Comparison of ENCODE assay signal across 8 mouse cellular contexts in genomic region chr2:49358839-49359520, GRCm38 (mm10).
DNase-seq lines count a peak whose midpoint lies in the region; ATAC-seq lines count a peak whose summit lies in the region.

No protein-coding gene starts in this region.

- no peaks in the 10 kb centered on the region for H3K36me3 ChIP-seq in intestine, embryonic 14.5 days (ENCODE audit: control insufficient read depth, insufficient read depth, low read length)
- no peaks in the 10 kb centered on the region for H3K36me3 ChIP-seq in intestine, embryonic 16.5 days (ENCODE audit: control insufficient read depth, insufficient read depth, low read length)

- H3K27me3 ChIP-seq in intestine, embryonic 14.5 days (replicated peaks; ENCODE audit: control insufficient read depth, insufficient read depth, low read length), result no peaks in the 10 kb centered on the region
- H3K27me3 ChIP-seq in intestine, embryonic 16.5 days (replicated peaks; ENCODE audit: control insufficient read depth, insufficient read depth, low read length), result no peaks in the 10 kb centered on the region

- H3K4me2 ChIP-seq in intestine, embryonic 14.5 days (ENCODE audit: low read length), result no peak overlapping the region
- H3K4me2 ChIP-seq in intestine, embryonic 16.5 days (ENCODE audit: low read depth, low read length), result no peak overlapping the region

- no peak for ATAC-seq in intestine, embryonic 14.5 days (replicated peaks; ENCODE audit: low FRiP score, low TSS enrichment, low read depth)
- no peak for ATAC-seq in intestine, embryonic 16.5 days
- 0 out of 2 replicates have a peak, but pooled peaks have one; percentile 20 for ATAC-seq in cerebellum, adult (ENCODE audit: insufficient number of reproducible peaks, low FRiP score, low TSS enrichment)
- peak; percentile 62 for ATAC-seq in megakaryocyte-erythroid progenitor cell, adult 5-6 weeks (replicated peaks; ENCODE audit: low FRiP score, low TSS enrichment, poor library complexity, severe bottlenecking)

- H3K4me3 ChIP-seq in intestine, embryonic 14.5 days (ENCODE audit: low read depth, low read length), result no peak overlapping the region
- no peak overlapping the region for H3K4me3 ChIP-seq in intestine, embryonic 16.5 days (ENCODE audit: low read length)

- no peaks in the 10 kb centered on the region for H3K4me1 ChIP-seq in intestine, embryonic 14.5 days (replicated peaks; ENCODE audit: control insufficient read depth, insufficient read depth, low read length)
- no peaks in the 10 kb centered on the region for H3K4me1 ChIP-seq in intestine, embryonic 16.5 days (ENCODE audit: control insufficient read depth, insufficient read depth, low read length)

- no peaks in the 10 kb centered on the region for H3K9me3 ChIP-seq in intestine, embryonic 14.5 days (ENCODE audit: control insufficient read depth, low read length)
- H3K9me3 ChIP-seq in intestine, embryonic 16.5 days (ENCODE audit: control insufficient read depth, low read length), result no peaks in the 10 kb centered on the region

- no peak overlapping the region for H3K27ac ChIP-seq in intestine, embryonic 14.5 days (ENCODE audit: low read depth)
- H3K27ac ChIP-seq in intestine, embryonic 16.5 days (ENCODE audit: low read length), result no peak overlapping the region

- WGBS in intestine, embryonic 14.5 days, result 71% methylated on average over 4 of the region's 4 CpGs
- WGBS in intestine, embryonic 16.5 days, result 62% methylated on average over 4 of the region's 4 CpGs

- peak; percentile 56 for DNase-seq in intestine, embryonic 14.5 days (ENCODE audit: low spot score)
- peak; percentile 49 for DNase-seq in ES-CJ7 (ENCODE audit: low read depth, low spot score)
- DNase-seq in gastrocnemius, postnatal 10 days, result peak; percentile 30
- peak; percentile 58 for DNase-seq in kidney, postnatal 10 days
- peak; percentile 41 for DNase-seq in yolk sac, embryonic 10.5 days (ENCODE audit: low spot score)

- no peak overlapping the region for H3K9ac ChIP-seq in intestine, embryonic 14.5 days (ENCODE audit: low read length)
- no peak overlapping the region for H3K9ac ChIP-seq in intestine, embryonic 16.5 days (ENCODE audit: low read depth, low read length)

Comparison
In these comparisons a context has a peak if more than half of its experiments do, and no peak if none do; other contexts are left out.
1. ATAC-seq: peak in cerebellum, adult (single experiment) and megakaryocyte-erythroid progenitor cell, adult 5-6 weeks (single experiment); none in intestine, embryonic 14.5 days (single experiment) and intestine, embryonic 16.5 days (single experiment).
2. Peak in every context shown above with its lines, with median percentiles within 50 percentile points of each other: DNase-seq.